Mouse (Mus musculus) layer of hippocampus, adult 8-10 months (tissue): ENCODE data around the gene Kmt5b. TPM values are rescaled to one million over a fixed set of nuclear protein-coding genes. Genes with fewer than 3 reads are reported as not detected.

Experiments used
- DNase-seq, 2 experiments: peaks; one replicate each; pipeline ENCODE4 v3.0.0; 2022; ENCODE audit warnings: low spot score in 2 of 2
- total RNA-seq, 4 experiments: library from RNA; stranded (reverse); gene quantifications; 2 replicates each; pipeline ENCODE4 v1.2.4; 2022

The Kmt5b gene
- total RNA-seq: 10 to 100 TPM; 51.5 to 62.6 (median 60.4) TPM

DNA sequence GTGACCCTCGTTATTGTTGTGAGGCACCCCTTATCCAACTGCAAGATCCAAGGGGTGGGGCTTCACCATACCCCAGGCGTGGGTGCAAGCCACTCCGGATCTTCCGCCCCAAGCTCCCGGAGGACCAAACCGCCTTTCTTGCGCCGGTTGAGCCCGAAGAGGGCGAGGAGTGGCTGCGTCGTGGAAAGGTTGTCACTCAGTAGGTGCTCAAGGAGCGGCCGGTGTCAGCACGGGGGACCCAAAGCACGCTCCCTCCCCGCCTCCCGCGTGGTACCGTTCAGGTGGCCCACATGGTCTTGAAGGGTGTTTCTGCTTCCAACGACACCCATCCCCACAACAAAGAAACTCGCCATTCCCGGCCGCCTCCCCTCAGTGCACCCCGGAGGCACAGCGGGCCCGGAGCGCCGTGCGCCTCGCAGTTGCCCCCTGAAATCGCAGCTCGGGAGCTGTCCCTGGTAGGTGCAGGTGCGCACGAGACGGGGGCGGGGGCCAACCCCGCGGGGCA is at the start of gene Kmt5b:
Gene Kmt5b, plus strand, starts transcription at position 146 of the 505 bp plus-strand sequence.
- DNase-seq: peak; percentile 62 to 63

DNA sequence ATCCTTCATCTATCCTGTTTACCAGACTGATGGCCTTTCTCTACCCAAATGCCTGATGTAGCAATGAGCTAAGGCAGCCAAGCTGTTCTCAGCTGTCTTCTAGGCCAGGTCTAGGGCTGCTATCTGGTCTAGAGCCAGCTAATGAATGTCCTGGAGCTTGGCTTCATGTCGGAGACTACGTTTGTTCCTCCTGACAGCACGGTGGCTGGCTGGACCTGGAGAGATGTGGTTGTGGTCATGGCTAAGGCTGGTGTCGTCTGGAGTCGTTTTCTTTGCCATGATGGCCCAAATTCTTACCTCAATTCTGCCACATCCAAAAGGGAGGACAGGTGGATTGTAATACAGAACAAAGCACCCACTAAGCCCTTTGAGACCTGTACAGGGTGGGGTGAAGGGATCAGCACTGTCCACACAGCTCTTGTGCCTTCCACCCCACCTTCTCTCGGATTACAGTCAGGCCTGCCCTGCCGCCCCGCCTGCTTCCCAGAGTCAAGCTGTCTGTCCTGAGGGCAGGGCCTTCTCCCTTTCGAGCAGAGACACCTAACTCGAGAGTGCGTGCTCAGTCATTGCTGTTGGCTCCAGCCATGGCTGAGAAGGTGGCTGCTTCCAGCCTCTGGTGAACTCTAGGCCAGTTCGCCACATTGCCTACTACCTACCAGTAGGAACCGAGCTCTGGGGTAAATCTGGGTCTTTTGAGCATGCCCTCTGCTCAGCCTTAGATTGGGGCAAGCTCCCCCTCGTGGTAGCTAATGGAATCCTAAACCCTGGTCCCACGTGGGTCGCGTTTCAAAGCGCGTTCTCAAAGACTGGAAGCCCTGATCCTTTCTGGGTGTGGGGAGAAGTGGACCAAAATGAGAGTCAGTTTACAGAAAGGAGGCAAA is 48.5 kb upstream of the Kmt5b start:
- peak; percentile 71 for DNase-seq

DNA sequence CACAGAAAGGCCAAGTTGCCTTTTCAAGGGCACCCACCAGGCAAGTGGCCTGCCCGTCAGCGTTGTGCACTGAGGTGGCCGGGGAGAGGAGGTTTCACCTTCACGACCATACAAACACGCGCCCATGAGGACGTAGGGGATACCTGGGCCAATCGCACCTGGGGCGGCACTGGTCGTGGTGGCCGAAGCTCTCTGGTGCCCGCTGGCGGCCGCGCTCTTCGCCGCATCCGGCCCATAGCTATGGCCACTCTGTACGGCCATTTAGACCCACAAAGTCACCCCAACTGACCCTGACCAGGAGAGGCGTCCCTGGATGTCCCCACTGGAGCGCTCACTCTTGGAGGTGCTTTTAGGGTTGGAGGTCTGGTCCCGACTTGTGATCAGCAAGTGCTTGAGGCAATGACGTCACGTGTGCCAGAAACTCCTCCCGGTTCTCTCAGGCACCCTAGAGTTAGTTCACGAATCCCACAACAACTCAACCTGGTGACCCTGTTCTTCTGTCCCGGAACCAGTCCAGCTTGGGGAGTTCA is 47.8 kb upstream of the Kmt5b start:
- DNase-seq: peak; percentile 53 to 55

DNA sequence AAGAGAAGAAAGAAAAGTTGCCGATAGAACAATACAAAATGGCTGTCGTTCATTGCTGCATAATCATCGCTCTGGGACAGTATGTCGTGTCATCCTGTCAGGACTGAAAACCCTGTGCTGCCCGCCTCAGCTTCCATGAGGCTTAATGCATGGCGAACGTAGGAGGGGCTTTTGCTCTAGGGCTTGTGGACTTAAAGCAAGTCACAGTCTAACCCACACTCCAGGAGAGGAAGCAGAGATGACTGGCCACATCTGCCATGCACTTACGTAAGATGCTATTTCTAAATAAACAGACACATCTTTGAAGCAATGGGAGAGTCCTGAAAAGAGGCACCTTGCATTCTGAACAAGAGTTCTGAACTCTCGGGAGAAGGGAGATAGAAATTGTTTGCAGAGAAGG is 44.1 kb upstream of the Kmt5b start:
- DNase-seq: no peak

DNA sequence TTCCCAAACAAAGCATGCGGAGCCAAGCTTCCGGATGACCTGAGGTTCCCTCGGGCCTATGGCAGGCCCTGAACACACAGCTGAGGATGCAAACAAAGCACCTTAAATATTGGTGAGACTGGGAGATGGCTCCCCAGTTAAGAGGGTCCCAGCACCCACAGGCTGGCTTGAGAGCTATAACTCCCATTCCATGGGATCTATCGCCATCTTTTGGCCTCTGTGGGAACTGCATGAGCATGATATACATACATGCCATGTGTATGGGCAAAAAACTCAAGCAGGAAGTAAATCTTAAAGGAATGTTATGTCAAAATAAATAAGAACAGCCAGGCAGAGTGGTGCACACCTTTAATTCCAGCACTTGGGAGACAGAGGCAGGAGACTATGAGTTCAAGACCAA is 43.3 kb upstream of the Kmt5b start:
- no peak for DNase-seq

DNA sequence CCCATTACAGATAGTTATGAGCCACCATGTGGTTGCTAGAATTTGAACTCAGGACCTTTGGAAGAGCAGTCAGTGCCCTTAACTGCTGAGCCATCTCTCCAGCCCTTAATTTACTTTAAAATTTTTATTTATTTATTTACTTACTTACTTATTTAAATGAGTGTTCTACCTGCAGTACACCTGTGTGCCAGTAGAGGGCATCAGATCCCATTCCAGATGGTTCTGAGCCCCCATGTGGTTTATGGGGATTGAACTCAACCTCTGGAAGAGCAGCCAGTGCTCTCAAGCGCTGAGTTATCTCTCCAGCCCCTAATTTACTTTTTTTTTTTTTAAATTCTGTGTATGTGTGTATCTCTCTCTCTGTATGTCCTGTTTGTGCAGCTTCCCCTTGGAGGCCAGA is 42.4 kb upstream of the Kmt5b start:
- peak in 1 of 2 experiments; percentile 62 for DNase-seq

DNA sequence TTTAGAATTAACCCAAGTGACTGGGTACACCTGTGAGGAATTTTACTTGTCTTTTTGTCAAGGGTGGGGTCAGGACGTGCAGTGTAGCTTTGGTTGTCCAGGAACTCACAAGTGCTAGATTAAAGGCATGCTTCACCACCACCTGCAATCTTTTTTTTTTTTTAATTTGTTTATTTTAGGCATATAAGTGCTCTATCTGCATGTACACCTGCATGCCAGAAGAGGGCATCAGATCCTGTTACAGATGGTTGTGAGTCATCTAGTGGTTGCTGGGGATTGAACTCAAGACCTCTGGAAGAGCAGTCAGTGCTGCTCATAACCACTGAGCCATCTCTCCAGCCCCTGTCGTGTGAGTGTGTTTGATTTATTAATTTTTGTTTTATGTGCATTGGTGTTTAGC is 38.3 kb upstream of the Kmt5b start:
- DNase-seq: no peak

DNA sequence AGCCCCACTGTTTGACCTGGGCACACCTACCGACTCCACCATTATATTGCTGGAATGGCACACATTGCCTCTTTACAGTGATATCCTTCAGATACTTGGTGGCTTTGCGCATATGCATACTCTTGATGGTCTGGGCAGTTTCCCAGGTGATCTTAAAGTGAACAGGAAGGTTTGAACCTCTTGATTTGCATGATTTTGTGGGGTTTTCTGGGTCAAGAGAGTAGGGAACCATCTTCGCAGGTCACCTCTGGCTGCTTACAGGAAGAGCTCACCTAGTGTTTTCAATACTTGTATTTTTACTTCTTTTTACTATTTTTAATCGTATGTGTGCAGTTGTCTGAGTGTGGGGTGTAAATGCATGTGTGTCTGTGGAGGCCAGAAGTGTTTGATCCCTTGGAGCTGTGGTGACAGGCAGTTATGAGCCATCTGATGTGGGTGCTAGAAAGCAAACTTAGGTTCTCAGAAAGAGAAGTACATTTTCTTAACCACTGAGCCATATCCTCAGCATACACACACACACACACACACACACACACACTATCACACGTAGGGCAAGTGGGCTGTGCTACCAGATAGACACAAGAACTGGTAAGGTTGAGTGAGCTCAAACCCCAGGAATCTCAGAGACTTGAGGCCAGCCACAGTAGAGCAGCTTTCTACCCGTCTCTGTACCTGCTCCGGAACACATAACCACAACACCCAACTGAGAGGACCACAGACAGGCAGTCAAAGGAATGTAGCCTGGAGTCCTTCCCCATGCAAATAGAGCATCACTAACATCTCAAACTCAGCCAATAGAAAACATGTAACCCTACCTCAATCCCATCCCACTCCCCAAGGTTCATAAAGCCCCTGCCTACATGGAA is 36.2 kb upstream of the Kmt5b start:
- DNase-seq: no peak

DNA sequence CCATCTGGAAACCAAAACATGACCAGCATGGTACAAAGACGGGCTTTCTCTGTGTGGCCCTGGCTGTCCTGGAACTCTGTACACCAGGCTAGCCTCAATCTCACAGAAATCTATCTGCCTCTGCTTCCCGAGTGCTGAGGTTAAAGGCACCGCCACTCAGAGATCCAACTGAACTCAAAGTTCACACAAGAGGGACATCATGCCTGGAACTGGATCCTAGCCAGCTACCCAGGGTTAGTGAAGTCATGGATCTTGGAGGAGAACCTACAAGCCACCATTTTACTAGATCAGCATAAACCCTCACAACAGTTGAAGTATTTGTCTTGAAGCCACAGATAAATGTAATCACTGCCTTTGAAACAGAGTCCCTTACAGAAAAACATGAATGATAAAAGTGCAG is 31.2 kb upstream of the Kmt5b start:
- DNase-seq: no peak

DNA sequence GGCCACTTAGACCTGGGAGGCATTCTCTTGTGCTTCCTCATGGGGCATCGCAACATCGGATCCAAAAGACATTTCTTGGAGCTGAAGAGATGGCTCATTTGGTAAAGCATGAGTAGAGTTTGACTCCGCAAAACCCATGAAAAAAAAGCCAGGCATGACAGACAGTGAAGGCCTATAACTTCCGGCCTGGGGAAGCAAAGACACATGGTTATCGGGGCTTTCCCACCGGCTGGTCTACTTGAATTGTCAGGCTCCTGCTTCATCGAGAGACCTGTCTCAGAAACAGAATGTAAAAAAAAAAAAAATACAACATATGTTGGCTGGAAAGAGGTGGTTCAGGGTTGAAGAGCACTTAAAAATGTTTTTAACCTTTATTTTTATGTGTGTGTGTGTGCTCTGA is 27.6 kb upstream of the Kmt5b start:
- no peak for DNase-seq

DNA sequence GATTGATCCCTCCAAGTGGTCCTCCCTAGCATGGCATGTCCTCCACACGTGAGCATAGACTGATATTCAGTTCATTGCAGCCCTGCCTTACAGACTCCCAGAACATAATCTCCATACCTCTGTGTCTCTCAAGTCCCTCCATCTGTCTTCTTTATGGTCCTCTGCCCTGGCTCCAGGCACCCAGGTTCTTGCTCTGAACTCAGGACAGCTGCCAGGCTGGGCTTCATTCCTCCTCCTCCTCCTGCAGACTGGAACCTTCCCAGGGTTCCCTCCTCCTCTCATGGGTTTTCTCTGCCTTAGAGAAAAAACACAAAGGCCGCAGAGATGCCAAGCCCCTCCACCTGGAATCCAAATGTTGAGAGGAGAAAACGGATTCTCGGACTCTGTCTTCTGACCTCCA is 24.5 kb upstream of the Kmt5b start:
- DNase-seq: no peak

DNA sequence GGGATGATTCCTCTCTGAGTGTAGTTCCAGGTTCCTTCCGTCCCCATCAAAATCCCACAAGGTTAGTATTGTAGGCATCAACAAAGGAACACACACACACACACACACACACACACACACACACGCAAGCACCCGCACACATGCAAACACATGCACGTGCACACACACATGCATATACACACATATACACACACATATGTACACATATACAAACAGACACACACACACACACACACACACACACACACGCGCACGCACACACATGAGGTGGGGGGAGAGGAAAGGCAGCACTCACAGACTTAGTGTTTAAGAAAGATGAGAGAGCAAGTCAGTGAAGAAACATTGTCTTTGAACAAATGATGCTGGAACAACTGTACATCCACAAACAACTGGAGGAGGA is 23.9 kb upstream of the Kmt5b start:
- DNase-seq: no peak

DNA sequence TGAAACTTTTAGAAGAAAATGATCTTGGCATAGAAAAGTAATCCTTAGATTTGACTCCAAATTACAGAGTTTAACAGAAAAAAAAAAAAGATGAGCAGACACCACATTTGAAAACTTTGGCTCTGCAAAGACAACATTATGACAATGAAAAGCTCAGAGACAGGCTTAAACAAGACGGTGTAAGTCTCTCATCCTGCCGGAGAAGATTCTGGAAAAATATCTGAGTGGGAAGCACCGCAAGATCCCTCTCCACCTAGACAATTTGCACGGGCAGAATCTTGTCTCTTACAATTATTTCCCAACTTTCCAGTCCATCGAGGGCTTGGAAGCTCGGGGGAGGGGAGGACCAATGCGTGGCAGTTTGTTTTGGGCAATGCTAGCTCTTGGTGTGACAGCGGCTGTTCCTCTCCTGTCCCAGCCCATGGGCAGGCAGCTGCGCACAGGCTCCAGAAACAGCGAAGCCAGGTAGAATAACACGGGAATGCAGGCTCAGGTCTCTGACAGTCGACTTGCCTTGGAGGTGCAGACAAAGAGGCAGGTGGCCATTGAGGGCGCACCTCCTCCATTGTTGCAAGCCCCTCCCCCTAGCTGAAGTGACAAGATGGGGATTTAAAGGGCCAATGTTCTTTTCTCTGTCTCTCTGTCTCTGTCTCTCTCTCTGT is 23.2 kb upstream of the Kmt5b start:
- peak; percentile 26 to 42 for DNase-seq

DNA sequence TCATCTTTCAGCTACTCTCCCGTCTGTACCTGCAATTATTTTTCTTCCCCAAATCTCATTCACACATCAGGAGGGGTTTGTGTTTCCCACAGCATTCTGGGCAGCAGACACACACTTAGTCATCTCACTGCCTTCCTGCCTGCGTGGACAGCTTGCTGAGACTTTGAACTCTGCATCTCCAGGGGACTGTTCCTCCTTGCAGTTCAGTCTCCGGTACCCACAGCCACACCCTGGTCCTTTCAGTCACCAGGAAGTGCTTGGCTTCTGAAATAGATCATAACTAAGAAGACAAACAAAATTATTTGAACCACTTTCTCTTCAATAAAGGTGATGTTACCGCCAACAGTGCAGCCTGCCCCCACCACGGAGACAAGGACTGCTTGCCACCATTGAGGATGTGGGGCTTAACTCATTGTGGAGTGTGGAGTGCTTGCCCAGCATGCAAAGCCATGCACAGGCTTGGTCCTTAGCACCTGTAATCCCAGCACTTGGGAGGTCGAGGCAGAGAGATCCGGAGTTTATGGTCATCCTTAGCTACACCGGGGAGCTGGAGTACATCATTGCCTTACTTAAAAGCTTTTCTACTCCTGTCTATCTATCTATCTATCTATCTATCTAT is 14.5 kb upstream of the Kmt5b start:
- no peak for DNase-seq

DNA sequence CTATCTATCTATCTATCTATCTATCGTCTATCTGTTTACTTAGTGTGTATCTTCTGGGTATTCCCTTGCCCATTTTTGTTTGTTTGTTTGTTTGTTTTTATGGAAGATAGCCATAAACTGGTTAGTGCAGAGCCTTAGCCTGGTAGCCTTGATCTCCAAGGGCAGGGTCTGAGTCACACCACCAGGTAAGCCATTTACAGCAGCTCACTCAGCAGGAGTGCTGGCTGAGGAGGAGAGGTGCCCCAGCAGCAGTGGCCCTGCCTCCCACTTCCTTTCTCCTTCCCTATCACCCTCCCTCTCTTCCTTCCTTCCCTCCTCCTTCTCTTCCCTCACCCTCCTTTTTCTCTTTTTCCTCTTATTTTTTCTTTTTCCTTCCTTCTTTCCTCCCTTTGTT is 14.0 kb upstream of the Kmt5b start:
- DNase-seq: no peak

DNA sequence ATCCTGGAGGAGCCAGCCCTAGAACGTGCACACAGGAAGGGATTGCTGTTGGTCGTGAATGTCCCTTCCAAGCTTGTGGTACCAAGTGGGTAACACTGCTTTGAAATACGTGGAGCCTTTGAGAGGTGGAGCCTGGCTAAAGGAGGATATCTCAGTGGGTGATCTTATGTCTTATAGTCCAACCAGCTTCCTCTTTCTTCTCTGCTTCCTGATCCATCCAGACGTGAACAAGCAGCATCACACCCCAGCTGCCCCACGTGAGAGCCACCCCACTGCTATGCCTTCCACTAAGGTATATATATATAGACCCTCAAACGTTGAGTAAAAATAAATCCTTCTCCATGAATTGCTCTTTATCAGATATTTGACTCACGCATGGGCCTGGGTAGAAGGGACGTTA is 13.5 kb upstream of the Kmt5b start:
- no peak for DNase-seq

DNA sequence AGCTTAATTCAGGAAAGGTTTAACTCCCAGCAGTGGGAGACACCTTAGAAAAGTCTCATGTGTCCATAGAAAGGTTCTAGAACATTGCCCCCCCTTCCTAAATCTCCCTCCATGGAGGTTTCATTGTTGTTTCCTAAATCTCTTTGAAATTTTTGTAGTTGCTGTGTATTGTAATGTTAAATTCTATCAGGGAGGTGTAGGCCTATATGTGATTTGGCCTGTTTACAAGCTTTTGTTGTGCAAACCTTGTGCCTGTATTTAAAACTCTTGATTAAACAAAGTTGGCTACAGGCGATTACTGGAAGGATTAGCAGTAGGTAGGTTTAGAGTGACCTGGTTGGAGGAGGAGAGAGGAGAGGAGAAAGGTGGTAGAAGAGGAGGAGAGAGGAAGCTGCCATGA is 9.4 kb upstream of the Kmt5b start:
- no peak for DNase-seq

DNA sequence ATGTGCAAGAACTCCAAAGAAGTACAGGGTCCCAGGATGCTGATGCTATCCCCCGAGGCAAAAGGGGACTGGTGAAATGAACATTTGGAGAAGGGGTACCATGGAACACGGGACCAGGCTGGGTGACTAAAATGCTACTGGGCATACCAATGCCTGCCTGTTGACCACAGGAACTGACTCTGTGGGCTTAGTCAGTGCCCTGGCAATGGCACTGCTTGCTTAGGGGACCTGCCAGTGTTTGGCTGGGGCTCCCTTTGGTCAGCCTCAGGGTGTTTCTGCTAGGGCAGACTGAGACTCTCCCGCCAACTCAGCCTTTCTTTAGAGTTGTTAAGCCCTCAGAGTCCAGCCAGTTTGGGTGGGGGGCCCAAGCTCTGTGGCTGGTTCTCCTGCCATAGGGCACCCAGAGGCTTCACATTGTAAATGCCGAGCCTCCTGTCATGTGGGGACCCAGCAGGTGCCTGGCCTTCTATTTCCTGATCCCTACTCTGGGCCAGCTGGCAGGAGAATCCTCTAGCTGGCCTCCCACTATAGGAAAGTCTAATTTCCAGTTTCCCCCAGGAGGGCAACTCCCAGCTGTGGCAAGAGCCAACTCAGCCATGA is 1.9 kb upstream of the Kmt5b start:
- DNase-seq: no peak

DNA sequence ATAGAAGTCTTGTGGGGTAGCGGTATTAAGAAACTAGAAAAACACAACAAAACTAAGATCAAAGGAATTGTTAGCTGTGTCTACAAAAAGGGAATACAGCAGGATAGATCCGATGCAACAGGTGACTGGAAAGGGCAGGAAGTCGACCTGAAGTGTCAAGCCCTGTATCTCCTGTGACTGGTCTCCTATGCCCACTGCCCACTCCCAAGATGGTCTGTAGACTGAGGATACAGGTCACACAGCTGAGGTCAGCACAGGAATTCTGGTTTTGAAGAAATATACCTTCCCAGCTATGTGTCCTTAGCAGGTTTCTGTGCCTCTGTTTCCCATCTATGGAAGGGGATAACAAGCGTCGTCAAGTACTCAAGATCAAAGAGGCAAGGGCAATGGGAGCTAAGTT is 843 bp upstream of the Kmt5b start:
- no peak for DNase-seq
